Mouse (Mus musculus): ENCODE data around the gene B4gat1.

DNA sequence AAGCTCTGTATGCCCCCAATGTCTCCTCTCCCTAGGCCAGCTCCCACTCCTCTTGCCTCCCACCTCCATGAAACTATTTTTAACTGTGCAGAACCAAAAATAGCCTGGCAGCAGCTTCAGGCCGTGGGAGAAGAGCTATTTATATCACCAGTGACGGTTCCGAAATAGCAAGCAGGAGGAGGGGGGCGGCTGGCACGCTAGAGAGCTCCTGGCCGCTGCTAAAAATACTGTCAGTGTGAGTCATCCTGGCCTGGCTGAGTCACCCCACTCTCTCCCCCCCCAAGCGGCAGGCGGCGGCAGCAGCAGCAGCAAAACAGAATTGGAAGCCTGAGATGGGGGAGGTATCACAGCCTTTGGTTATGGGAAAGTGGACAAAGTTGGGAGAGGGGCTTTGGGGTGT, 45.7 kb upstream of the B4gat1 start:
- TF ChIP-seq TAL1 (IDR thresholded peaks at IDR 0.05; ENCODE audit: low read length) (no peak), GATA1 (IDR thresholded peaks at IDR 0.05; ENCODE audit: low read length) (no peak)
